In the genomic region with DNA sequence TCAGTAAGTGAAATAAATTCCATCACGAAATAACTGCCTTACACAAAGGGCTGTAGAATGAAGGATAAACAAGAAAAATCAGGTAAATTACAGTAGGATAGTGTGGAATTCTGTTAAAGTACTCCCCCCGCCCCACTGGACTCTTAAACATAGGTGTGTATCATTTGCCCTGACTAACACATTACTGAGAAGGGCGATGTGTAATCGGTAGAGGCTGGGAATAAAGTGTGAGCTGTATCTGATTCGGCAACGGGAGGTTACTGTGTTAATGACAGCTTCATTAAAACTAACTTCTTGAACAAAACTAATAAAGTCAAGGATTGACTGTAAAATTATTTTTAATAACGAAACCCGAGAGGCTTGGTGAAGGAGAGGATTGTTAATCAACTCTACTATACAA, we compare ENCODE assay signal across 8 mouse cellular contexts. TPM values are rescaled to one million over a fixed set of nuclear protein-coding genes. Genes with fewer than 3 reads are reported as not detected.
DNase-seq lines count a peak whose midpoint lies in the region; ATAC-seq lines count a peak whose summit lies in the region.

No protein-coding gene starts in this region.

- DNase-seq in liver, embryonic 11.5 days (ENCODE audit: low spot score): no peak
- no peak for DNase-seq in liver
- no peak for DNase-seq in limb, embryonic 10.5 days (ENCODE audit: low spot score)
- DNase-seq in thymus, postnatal 14 days: no peak
- DNase-seq in retina, embryonic 14.5 days (ENCODE audit: low spot score): no peak
- no peak for DNase-seq in gastrocnemius, postnatal 4 days (ENCODE audit: low spot score in 2 of 2)

- H3K9ac ChIP-seq in liver, embryonic 11.5 days (ENCODE audit: low read depth, low read length): no peak overlapping the region
- no peak overlapping the region for H3K9ac ChIP-seq in neural tube, embryonic 14.5 days (replicated peaks; ENCODE audit: low read depth, low read length)

- no peaks in the 10 kb centered on the region for H3K9me3 ChIP-seq in liver, embryonic 11.5 days (ENCODE audit: control insufficient read depth, low read length)
- H3K9me3 ChIP-seq in limb, embryonic 10.5 days (replicated peaks): no peaks in the 10 kb centered on the region
- no peaks in the 10 kb centered on the region for H3K9me3 ChIP-seq in neural tube, embryonic 14.5 days (ENCODE audit: control insufficient read depth, low read length)

- 31% methylated on average over 8 of the region's 8 CpGs for whole genome bisulfite sequencing in liver, embryonic 11.5 days
- WGBS in limb, embryonic 10.5 days: 38% methylated on average over 8 of the region's 8 CpGs
- WGBS in neural tube, embryonic 14.5 days: 21% methylated on average over 8 of the region's 8 CpGs

- H3K27ac ChIP-seq in liver, embryonic 11.5 days (ENCODE audit: low read depth, low read length): no peak overlapping the region
- H3K27ac ChIP-seq in limb, embryonic 10.5 days: no peak overlapping the region
- no peak overlapping the region for H3K27ac ChIP-seq in neural tube, embryonic 14.5 days (ENCODE audit: low read depth, low read length)

- no peak for ATAC-seq in liver, embryonic 11.5 days (replicated peaks; ENCODE audit: low FRiP score)
- ATAC-seq in erythroid progenitor cell, adult 5-6 weeks (replicated peaks; ENCODE audit: low FRiP score, poor library complexity, severe bottlenecking): 0 out of 2 replicates have a peak, but pooled peaks have one; percentile 20
- no peak for ATAC-seq in neural tube, embryonic 14.5 days (ENCODE audit: low read depth)

- H3K4me2 ChIP-seq in liver, embryonic 11.5 days: peak overlapping the region; percentile 77
- H3K4me2 ChIP-seq in neural tube, embryonic 14.5 days (ENCODE audit: low read depth, low read length): peak overlapping the region; percentile 78

- H3K4me3 ChIP-seq in liver, embryonic 11.5 days (ENCODE audit: low read depth, low read length): peak overlapping the region; percentile 88
- H3K4me3 ChIP-seq in limb, embryonic 10.5 days: peak overlapping the region; percentile 86
- peak overlapping the region; percentile 67; the same call in 1 of the 2 replicates for H3K4me3 ChIP-seq in neural tube, embryonic 14.5 days (ENCODE audit: low read depth, low read length)

- no peaks in the 10 kb centered on the region for H3K27me3 ChIP-seq in liver, embryonic 11.5 days (replicated peaks; ENCODE audit: control insufficient read depth, insufficient read depth, low read length)
- H3K27me3 ChIP-seq in limb, embryonic 10.5 days (ENCODE audit: low read depth, poor library complexity, severe bottlenecking): no peaks in the 10 kb centered on the region
- H3K27me3 ChIP-seq in neural tube, embryonic 14.5 days (ENCODE audit: control insufficient read depth, insufficient read depth, low read length): no peaks in the 10 kb centered on the region

- peaks cover 39% of the 10 kb centered on the region for H3K4me1 ChIP-seq in liver, embryonic 11.5 days (replicated peaks; ENCODE audit: control insufficient read depth, insufficient read depth, low read length)
- H3K4me1 ChIP-seq in limb, embryonic 10.5 days: peaks cover 39% of the 10 kb centered on the region
- peaks cover 33% of the 10 kb centered on the region for H3K4me1 ChIP-seq in neural tube, embryonic 14.5 days (ENCODE audit: control insufficient read depth, insufficient read depth, low read length)

- peaks cover 12% of the 10 kb centered on the region for H3K36me3 ChIP-seq in liver, embryonic 11.5 days (ENCODE audit: control insufficient read depth, insufficient read depth, low read length)
- H3K36me3 ChIP-seq in limb, embryonic 10.5 days: peaks cover 36% of the 10 kb centered on the region
- peaks cover 4% of the 10 kb centered on the region; the same call in 1 of the 2 replicates for H3K36me3 ChIP-seq in neural tube, embryonic 14.5 days (ENCODE audit: control insufficient read depth, insufficient read depth, low read length)

RNA-seq across cellular contexts. Expression of a gene that starts 34.7 kb away (rescaled TPM):
- polyA plus RNA-seq in liver, embryonic 11.5 days (2014; fragmentation: Nextera tagmentation; extraction: Ambion mirVana): 32.2 and 34.9 TPM in 2 replicates
- 45.3 and 46.9 TPM in 2 replicates for total RNA-seq in erythroid progenitor cell, adult 5-6 weeks (2015; ENCODE audit: low replicate concordance)
- 33.6 and 38.2 TPM in 2 replicates for total RNA-seq in erythroid progenitor cell, adult 5-6 weeks (2017; ENCODE audit: low replicate concordance)
- 75.5 and 79.3 TPM in 2 replicates for polyA plus RNA-seq in limb, embryonic 10.5 days (2016; fragmentation: Nextera tagmentation; extraction: Ambion mirVana)
- polyA plus RNA-seq in neural tube, embryonic 14.5 days (2014; fragmentation: Nextera tagmentation; extraction: Ambion mirVana): 37.5 and 63.9 TPM in 2 replicates
- total RNA-seq in gastrocnemius, postnatal 4 days (2021): 10 to 100 TPM; 91.7 to 99.7 TPM
